9 mouse cellular contexts compared by ENCODE assay signal in the genomic region with DNA sequence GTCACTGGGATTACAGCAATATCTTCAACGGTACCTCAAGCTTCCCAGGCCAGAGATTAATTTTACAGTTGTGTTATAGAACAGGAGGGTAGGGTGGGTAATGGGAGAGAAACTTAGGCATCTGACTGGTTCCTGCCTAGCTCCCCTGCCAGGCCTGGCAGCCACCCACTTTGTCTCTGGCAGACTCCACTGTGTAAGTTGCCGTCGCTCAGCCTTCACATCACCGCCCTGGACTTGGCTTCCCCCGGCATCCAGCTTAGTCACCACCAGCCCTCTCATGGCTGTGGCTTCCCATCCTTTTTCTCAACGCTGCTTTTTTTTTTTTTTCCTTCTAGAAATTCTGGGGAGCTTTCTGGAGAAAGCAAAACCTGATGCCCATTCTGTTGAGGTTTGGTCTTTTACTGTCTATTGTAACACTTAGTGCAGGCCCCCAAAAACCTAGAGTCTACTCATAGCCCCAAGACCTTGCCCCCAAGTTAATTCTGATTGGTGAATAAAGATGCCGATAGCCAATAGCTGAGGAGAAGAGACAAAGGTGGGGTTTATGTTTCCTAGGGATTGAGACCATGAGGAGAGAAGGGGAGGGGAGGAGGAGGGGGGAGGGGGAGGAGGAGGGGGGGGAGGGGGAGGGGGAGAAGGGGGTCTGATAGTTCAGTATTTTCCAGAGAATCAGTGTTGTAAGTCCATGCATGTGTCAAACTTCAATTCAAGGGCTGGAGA. TPM values are rescaled to one million over a fixed set of nuclear protein-coding genes. Genes with fewer than 3 reads are reported as not detected.
A peak's percentile ranks its signal among the peaks of the same experiment; 100 is the strongest.
DNase-seq lines count a peak whose midpoint lies in the region; ATAC-seq and TF ChIP-seq lines count a peak whose summit lies in the region.
"Had no signal": no experiment of that assay in that cellular context is flagged by ENCODE, and none has a peak within 500 bp of the region (broad histone marks: within the 10 kb centered on the region; RNA-seq: fewer than 3 reads in every experiment).

No protein-coding gene starts in this region.

- H3K36me3 ChIP-seq in midbrain, postnatal 0 days (ENCODE audit: insufficient read depth, low read length) = no peaks in the 10 kb centered on the region
- H3K36me3 ChIP-seq in midbrain, embryonic 13.5 days = no peaks in the 10 kb centered on the region
- no peaks in the 10 kb centered on the region for H3K36me3 ChIP-seq in midbrain, embryonic 10.5 days
- H3K36me3 ChIP-seq: lung, embryonic 15.5 days had no signal

- no peak for ATAC-seq in midbrain, postnatal 0 days (ENCODE audit: low FRiP score)
- no peak for ATAC-seq in midbrain, embryonic 13.5 days

- no peak for TF ChIP-seq CTCF in midbrain, postnatal 0 days (IDR thresholded peaks at IDR 0.05)

- peak; percentile 61 to 73 for DNase-seq in cerebellum, postnatal 14 days
- DNase-seq in cerebellum, adult 8-10 months = no peak
- peak; percentile 48 for DNase-seq in midbrain, postnatal 0 days (ENCODE audit: low spot score)
- peak; percentile 55 to 63 for DNase-seq in layer of hippocampus, postnatal 36 days
- DNase-seq in right cerebral cortex, postnatal 4 days = peak; percentile 63
- DNase-seq in thymus, postnatal 36 days = no peak
- DNase-seq in midbrain, embryonic 10.5 days (ENCODE audit: low spot score) = no peak

- no peak overlapping the region for H3K27ac ChIP-seq in midbrain, postnatal 0 days (ENCODE audit: low read depth, low read length)
- no peak overlapping the region for H3K27ac ChIP-seq in midbrain, embryonic 13.5 days
- H3K27ac ChIP-seq in midbrain, embryonic 10.5 days (replicated peaks) = no peak overlapping the region
- H3K27ac ChIP-seq: lung, embryonic 15.5 days had no signal

- no peaks in the 10 kb centered on the region for H3K27me3 ChIP-seq in midbrain, postnatal 0 days (ENCODE audit: insufficient read depth, low read length)
- no peaks in the 10 kb centered on the region; the same call in 1 of the 2 replicates for H3K27me3 ChIP-seq in midbrain, embryonic 13.5 days
- H3K27me3 ChIP-seq in midbrain, embryonic 10.5 days (ENCODE audit: low read depth, poor library complexity, severe bottlenecking) = 0 out of 2 replicates have a peak, but pooled peaks cover 8% of the 10 kb centered on the region
- H3K27me3 ChIP-seq: lung, embryonic 15.5 days had no signal

- 65% methylated on average over 7 of the region's 7 CpGs for WGBS in midbrain, postnatal 0 days
- WGBS in midbrain, embryonic 13.5 days = 71% methylated on average over 7 of the region's 7 CpGs
- 76% methylated on average over 7 of the region's 7 CpGs for WGBS in midbrain, embryonic 10.5 days

- 0 out of 2 replicates have a peak, but pooled peaks cover 5% of the 10 kb centered on the region for H3K4me1 ChIP-seq in midbrain, postnatal 0 days (ENCODE audit: insufficient read depth, low read length)
- H3K4me1 ChIP-seq in midbrain, embryonic 13.5 days (replicated peaks) = peaks cover 10% of the 10 kb centered on the region
- peaks cover 18% of the 10 kb centered on the region for H3K4me1 ChIP-seq in midbrain, embryonic 10.5 days

- H3K9ac ChIP-seq in midbrain, postnatal 0 days (replicated peaks; ENCODE audit: low read length, poor library complexity, severe bottlenecking) = no peak overlapping the region
- H3K9ac ChIP-seq in midbrain, embryonic 13.5 days (replicated peaks) = no peak overlapping the region
- H3K9ac ChIP-seq: lung, embryonic 15.5 days had no signal

- H3K9me3 ChIP-seq in midbrain, postnatal 0 days (ENCODE audit: low read length) = no peaks in the 10 kb centered on the region
- H3K9me3 ChIP-seq in midbrain, embryonic 13.5 days = no peaks in the 10 kb centered on the region
- no peaks in the 10 kb centered on the region for H3K9me3 ChIP-seq in midbrain, embryonic 10.5 days (replicated peaks)
- H3K9me3 ChIP-seq: lung, embryonic 15.5 days had no signal

- H3K4me2 ChIP-seq in midbrain, postnatal 0 days (ENCODE audit: low read depth, low read length, poor library complexity, severe bottlenecking) = no peak overlapping the region
- no peak overlapping the region for H3K4me2 ChIP-seq in midbrain, embryonic 13.5 days (replicated peaks)
- H3K4me2 ChIP-seq: lung, embryonic 15.5 days had no signal

- H3K4me3 ChIP-seq in midbrain, postnatal 0 days (ENCODE audit: low read depth, low read length) = no peak overlapping the region
- no peak overlapping the region for H3K4me3 ChIP-seq in midbrain, embryonic 13.5 days (replicated peaks)
- H3K4me3 ChIP-seq in midbrain, embryonic 10.5 days = no peak overlapping the region
- H3K4me3 ChIP-seq: lung, embryonic 15.5 days had no signal

RNA-seq across cellular contexts. Expression of a gene that starts 25.6 kb away (rescaled TPM):
- total RNA-seq in midbrain, postnatal 0 days (2014; rRNA removed) = 360 and 399 TPM in 2 replicates
- polyA plus RNA-seq in midbrain, postnatal 0 days (2015; fragmentation: Nextera tagmentation; extraction: Ambion mirVana) = 96.4 and 96.6 TPM in 2 replicates
- 154 and 163 TPM in 2 replicates for polyA plus RNA-seq in midbrain, embryonic 13.5 days (2015; fragmentation: Nextera tagmentation; extraction: Ambion mirVana)
- total RNA-seq in layer of hippocampus, postnatal 36 days (2021) = 100 to 1,000 TPM; 239 to 256 TPM
- polyA plus RNA-seq in midbrain, embryonic 10.5 days (2016; fragmentation: Nextera tagmentation; extraction: Ambion mirVana) = 35.7 and 59.4 TPM in 2 replicates

Comparison
In these comparisons a context has a peak if more than half of its experiments do, and no peak if none do; other contexts are left out.
1. DNase-seq: peak in cerebellum, postnatal 14 days (2 of 2), midbrain, postnatal 0 days (single experiment), layer of hippocampus, postnatal 36 days (2 of 2) and right cerebral cortex, postnatal 4 days (single experiment); none in cerebellum, adult 8-10 months (single experiment), thymus, postnatal 36 days (0 of 2) and midbrain, embryonic 10.5 days (single experiment).